Mouse (Mus musculus): Measurements from ENCODE around the gene Hsdl2. TPM values are rescaled to one million over a fixed set of nuclear protein-coding genes. Genes with fewer than 3 reads are reported as not detected.

Hsdl2 gene
- total and polyA plus RNA-seq, 2 experiments from 2014 or later = 117 to 262 TPM

- Histone ChIP-seq H3K27ac (ENCODE audit: low read depth) (no peak overlapping the region), H3K4me3 (ENCODE audit: low read depth, low read length) (no peak overlapping the region), H3K9me3 (replicated peaks; ENCODE audit: control insufficient read depth, low read length) (no peaks in the 10 kb centered on the region), H3K4me1 (ENCODE audit: control insufficient read depth, insufficient read depth) (no peaks in the 10 kb centered on the region), H3K36me3 (replicated peaks; ENCODE audit: control insufficient read depth, insufficient read depth, low read length) (no peaks in the 10 kb centered on the region), H3K4me2 (ENCODE audit: low read depth, low read length) (no peak overlapping the region), H3K27me3 (ENCODE audit: control insufficient read depth, insufficient read depth, low read length) (no peaks in the 10 kb centered on the region), H3K9ac (replicated peaks; ENCODE audit: low read depth, low read length) (no peak overlapping the region)
- 71% methylated on average over 5 of the region's 5 CpGs for WGBS
- no peak for ATAC-seq (ENCODE audit: insufficient read depth, low read depth)
- TF ChIP-seq EP300 (IDR thresholded peaks at IDR 0.05; ENCODE audit: low read depth) = no peak
- TF ChIP-seq CTCF (IDR thresholded peaks at IDR 0.05; ENCODE audit: low read depth) = no peak
- DNase-seq (ENCODE audit: low spot score) = no peak
These were observed 67.8 kb downstream of the Hsdl2 start for GRCm38 (mm10) chr4:59649119-59649518.

- no peaks in the 10 kb centered on the region for H3K36me3 ChIP-seq (replicated peaks; ENCODE audit: control insufficient read depth, insufficient read depth, low read length)
- H3K4me3 ChIP-seq (ENCODE audit: low read depth, low read length) = no peak overlapping the region
- no peaks in the 10 kb centered on the region for H3K4me1 ChIP-seq (ENCODE audit: control insufficient read depth, insufficient read depth)
- no peaks in the 10 kb centered on the region for H3K27me3 ChIP-seq (ENCODE audit: control insufficient read depth, insufficient read depth, low read length)
- no peak overlapping the region for H3K27ac ChIP-seq (ENCODE audit: low read depth)
- TF ChIP-seq EP300 (IDR thresholded peaks at IDR 0.05; ENCODE audit: low read depth) (no peak), CTCF (IDR thresholded peaks at IDR 0.05; ENCODE audit: low read depth) (no peak)
- ATAC-seq (ENCODE audit: insufficient read depth, low read depth) (no peak), DNase-seq (ENCODE audit: low spot score) (no peak)
- H3K4me2 ChIP-seq (ENCODE audit: low read depth, low read length) = no peak overlapping the region
- H3K9ac ChIP-seq (replicated peaks; ENCODE audit: low read depth, low read length) = no peak overlapping the region
- WGBS = 86% methylated on average over 1 of the region's 1 CpGs
- H3K9me3 ChIP-seq (replicated peaks; ENCODE audit: control insufficient read depth, low read length) = no peaks in the 10 kb centered on the region
These were observed 70.9 kb downstream of the Hsdl2 start for GRCm38 (mm10) chr4:59652166-59652681.

GRCm38 (mm10) chr4:59656061-59656642, 74.8 kb downstream of the Hsdl2 start:
- no peak overlapping the region for H3K27ac ChIP-seq (ENCODE audit: low read depth)
- ATAC-seq (ENCODE audit: insufficient read depth, low read depth) (no peak), DNase-seq (ENCODE audit: low spot score) (no peak)
- no peaks in the 10 kb centered on the region for H3K36me3 ChIP-seq (replicated peaks; ENCODE audit: control insufficient read depth, insufficient read depth, low read length)
- no peaks in the 10 kb centered on the region for H3K9me3 ChIP-seq (replicated peaks; ENCODE audit: control insufficient read depth, low read length)
- H3K4me3 ChIP-seq (ENCODE audit: low read depth, low read length) = no peak overlapping the region
- TF ChIP-seq EP300 (IDR thresholded peaks at IDR 0.05; ENCODE audit: low read depth) (no peak), CTCF (IDR thresholded peaks at IDR 0.05; ENCODE audit: low read depth) (no peak)
- no peaks in the 10 kb centered on the region for H3K27me3 ChIP-seq (ENCODE audit: control insufficient read depth, insufficient read depth, low read length)
- no peaks in the 10 kb centered on the region for H3K4me1 ChIP-seq (ENCODE audit: control insufficient read depth, insufficient read depth)
- WGBS = 81% methylated on average over 5 of the region's 5 CpGs
- H3K4me2 ChIP-seq (ENCODE audit: low read depth, low read length) = no peak overlapping the region
- H3K9ac ChIP-seq (replicated peaks; ENCODE audit: low read depth, low read length) = no peak overlapping the region

DNA sequence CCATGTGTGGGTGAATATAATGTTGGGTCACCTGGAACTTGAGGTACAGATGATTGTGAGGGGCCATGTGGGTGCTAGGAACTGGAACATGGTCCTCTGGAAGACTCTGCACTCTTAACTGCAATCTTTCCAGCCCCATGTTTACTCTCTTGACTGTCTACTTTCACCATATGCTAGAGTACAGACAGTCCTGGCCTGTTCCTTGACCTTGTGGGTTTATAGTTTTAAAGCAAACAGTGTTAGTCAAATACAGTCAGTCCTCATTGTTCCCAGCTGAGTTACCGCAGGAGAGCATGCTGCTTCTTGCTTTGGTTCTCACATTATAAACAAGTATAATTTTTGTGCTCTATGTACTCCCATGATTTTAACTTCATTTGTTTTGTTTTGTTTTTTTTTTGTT, 80.8 kb downstream of the Hsdl2 start:
- WGBS = 100% methylated on average over 1 of the region's 1 CpGs
- no peak overlapping the region for H3K4me2 ChIP-seq (ENCODE audit: low read depth, low read length)
- ATAC-seq (ENCODE audit: insufficient read depth, low read depth) (no peak), DNase-seq (ENCODE audit: low spot score) (no peak)
- no peaks in the 10 kb centered on the region for H3K36me3 ChIP-seq (replicated peaks; ENCODE audit: control insufficient read depth, insufficient read depth, low read length)
- TF ChIP-seq CTCF (IDR thresholded peaks at IDR 0.05; ENCODE audit: low read depth) (no peak), EP300 (IDR thresholded peaks at IDR 0.05; ENCODE audit: low read depth) (no peak)
- no peak overlapping the region for H3K9ac ChIP-seq (replicated peaks; ENCODE audit: low read depth, low read length)
- H3K9me3 ChIP-seq (replicated peaks; ENCODE audit: control insufficient read depth, low read length) = no peaks in the 10 kb centered on the region
- peaks cover 7% of the 10 kb centered on the region; the same call in 1 of the 2 replicates for H3K4me1 ChIP-seq (ENCODE audit: control insufficient read depth, insufficient read depth)
- no peak overlapping the region for H3K27ac ChIP-seq (ENCODE audit: low read depth)
- H3K27me3 ChIP-seq (ENCODE audit: control insufficient read depth, insufficient read depth, low read length) = no peaks in the 10 kb centered on the region
- no peak overlapping the region for H3K4me3 ChIP-seq (ENCODE audit: low read depth, low read length)

DNA sequence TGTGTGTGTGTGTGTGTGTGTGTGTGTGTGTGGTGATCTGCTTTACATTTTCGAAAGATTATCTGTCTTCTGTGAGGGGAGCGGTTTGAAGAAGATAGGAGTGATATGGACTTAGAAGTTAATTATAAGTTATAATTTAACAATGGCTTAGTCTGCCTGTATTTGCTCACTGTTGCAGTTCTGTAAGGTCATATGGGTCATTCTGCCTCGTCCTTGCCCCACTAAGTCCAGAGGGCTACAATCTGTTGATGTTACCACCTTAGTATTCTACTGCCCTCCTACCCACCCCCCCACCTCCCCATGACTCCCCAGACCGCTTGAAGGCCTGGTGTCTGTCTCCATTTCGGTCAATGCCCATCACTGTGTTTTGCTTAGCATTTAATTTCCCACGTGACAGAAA, 82.1 kb downstream of the Hsdl2 start:
- 92% methylated on average over 6 of the region's 6 CpGs for WGBS
- DNase-seq (ENCODE audit: low spot score) = no peak

More for the DNA sequence above, 82.1 kb downstream of the Hsdl2 start:
- Histone ChIP-seq H3K4me1 (ENCODE audit: control insufficient read depth, insufficient read depth) (peaks cover 15% of the 10 kb centered on the region; the same call in 1 of the 2 replicates), H3K9me3 (replicated peaks; ENCODE audit: control insufficient read depth, low read length) (no peaks in the 10 kb centered on the region), H3K4me3 (ENCODE audit: low read depth, low read length) (no peak overlapping the region), H3K27ac (ENCODE audit: low read depth) (no peak overlapping the region), H3K36me3 (replicated peaks; ENCODE audit: control insufficient read depth, insufficient read depth, low read length) (no peaks in the 10 kb centered on the region), H3K9ac (replicated peaks; ENCODE audit: low read depth, low read length) (no peak overlapping the region), H3K4me2 (ENCODE audit: low read depth, low read length) (no peak overlapping the region), H3K27me3 (ENCODE audit: control insufficient read depth, insufficient read depth, low read length) (no peaks in the 10 kb centered on the region)
- no peak for ATAC-seq (ENCODE audit: insufficient read depth, low read depth)
- TF ChIP-seq EP300 (IDR thresholded peaks at IDR 0.05; ENCODE audit: low read depth) (no peak), CTCF (IDR thresholded peaks at IDR 0.05; ENCODE audit: low read depth) (no peak)
